Mouse (Mus musculus) splenic B cell, adult 2 months (primary cell): Measurements from ENCODE around the gene Pus7.
A peak's percentile ranks its signal among the peaks of the same experiment; 100 is the strongest.

Experiments
- DNase-seq: peaks from one replicate; pipeline ENCODE4 v3.0.0-alpha.2; 2011; ENCODE audit warnings: low read depth, low spot score
- H3K27me3 ChIP-seq: 2 replicates; pipeline ENCODE4 v1.6.1; 2012; ENCODE audit warnings: mild to moderate bottlenecking, low read length, moderate library complexity, mixed read lengths; ENCODE audit not compliant: control insufficient read depth, poor library complexity, insufficient read depth, severe bottlenecking
- H3K36me3 ChIP-seq: 2 replicates; pipeline ENCODE4 v1.6.1; 2012; ENCODE audit warnings: mild to moderate bottlenecking, low read length, moderate library complexity, mixed read lengths; ENCODE audit not compliant: control insufficient read depth, poor library complexity, insufficient read depth, severe bottlenecking

Pus7 gene

GRCm38 (mm10) chr5:23781172-23781571 is 2.3 kb downstream of the Pus7 start:
- Histone ChIP-seq H3K36me3 (no peaks in the 10 kb centered on the region), H3K27me3 (no peaks in the 10 kb centered on the region)
- no peak for DNase-seq

- DNase-seq = peak; percentile 4
- no peaks in the 10 kb centered on the region for H3K27me3 ChIP-seq
- H3K36me3 ChIP-seq = no peaks in the 10 kb centered on the region
Measured at GRCm38 (mm10) chr5:23780516-23780915, 3.0 kb downstream of the Pus7 start.

GRCm38 (mm10) chr5:23774186-23774585 is 9.3 kb downstream of the Pus7 start:
- Histone ChIP-seq H3K36me3 (no peaks in the 10 kb centered on the region), H3K27me3 (no peaks in the 10 kb centered on the region)
- DNase-seq = no peak

GRCm38 (mm10) chr5:23771105-23771504 is 12.4 kb downstream of the Pus7 start:
- no peaks in the 10 kb centered on the region for H3K36me3 ChIP-seq
- no peak for DNase-seq
- H3K27me3 ChIP-seq = no peaks in the 10 kb centered on the region

GRCm38 (mm10) chr5:23764557-23764956 is 19.0 kb downstream of the Pus7 start:
- no peak for DNase-seq
- Histone ChIP-seq H3K36me3 (peaks cover 2% of the 10 kb centered on the region; the same call in 1 of the 2 replicates), H3K27me3 (no peaks in the 10 kb centered on the region)

GRCm38 (mm10) chr5:23762531-23762930 is 21.0 kb downstream of the Pus7 start:
- no peaks in the 10 kb centered on the region for H3K27me3 ChIP-seq
- H3K36me3 ChIP-seq = peaks cover 5% of the 10 kb centered on the region; the same call in 1 of the 2 replicates
- DNase-seq = no peak

- H3K27me3 ChIP-seq = no peaks in the 10 kb centered on the region
- peak; percentile 55 for DNase-seq
- H3K36me3 ChIP-seq = peaks cover 6% of the 10 kb centered on the region; the same call in 1 of the 2 replicates
Measured at GRCm38 (mm10) chr5:23758633-23759032, 24.9 kb downstream of the Pus7 start.

- Histone ChIP-seq H3K36me3 (0 out of 2 replicates have a peak, but pooled peaks cover 4% of the 10 kb centered on the region), H3K27me3 (no peaks in the 10 kb centered on the region)
- DNase-seq = no peak
Measured at GRCm38 (mm10) chr5:23756368-23756767, 27.1 kb downstream of the Pus7 start.

- no peaks in the 10 kb centered on the region for H3K27me3 ChIP-seq
- H3K36me3 ChIP-seq = 0 out of 2 replicates have a peak, but pooled peaks cover 4% of the 10 kb centered on the region
- DNase-seq = no peak
Measured at GRCm38 (mm10) chr5:23755591-23755990, 27.9 kb downstream of the Pus7 start.

GRCm38 (mm10) chr5:23749882-23750281 is 33.6 kb downstream of the Pus7 start:
- Histone ChIP-seq H3K36me3 (0 out of 2 replicates have a peak, but pooled peaks cover 2% of the 10 kb centered on the region), H3K27me3 (no peaks in the 10 kb centered on the region)
- no peak for DNase-seq

- H3K36me3 ChIP-seq = 0 out of 2 replicates have a peak, but pooled peaks cover 5% of the 10 kb centered on the region
- DNase-seq = no peak
- no peaks in the 10 kb centered on the region for H3K27me3 ChIP-seq
Measured at GRCm38 (mm10) chr5:23743261-23743660, 40.2 kb downstream of the Pus7 start.

GRCm38 (mm10) chr5:23737111-23737510 is 46.4 kb downstream of the Pus7 start:
- Histone ChIP-seq H3K27me3 (no peaks in the 10 kb centered on the region), H3K36me3 (no peaks in the 10 kb centered on the region)
- no peak for DNase-seq

- H3K36me3 ChIP-seq = no peaks in the 10 kb centered on the region
- no peak for DNase-seq
- H3K27me3 ChIP-seq = no peaks in the 10 kb centered on the region
Measured at GRCm38 (mm10) chr5:23736366-23736765, 47.1 kb downstream of the Pus7 start.

GRCm38 (mm10) chr5:23721956-23722355 is 61.6 kb downstream of the Pus7 start:
- no peak for DNase-seq
- 0 out of 2 replicates have a peak, but pooled peaks cover 2% of the 10 kb centered on the region for H3K36me3 ChIP-seq
- no peaks in the 10 kb centered on the region for H3K27me3 ChIP-seq

GRCm38 (mm10) chr5:23718881-23719328 is 64.6 kb downstream of the Pus7 start:
- 0 out of 2 replicates have a peak, but pooled peaks cover 2% of the 10 kb centered on the region for H3K36me3 ChIP-seq
- DNase-seq = peak; percentile 51
- no peaks in the 10 kb centered on the region for H3K27me3 ChIP-seq

- no peak for DNase-seq
- no peaks in the 10 kb centered on the region for H3K27me3 ChIP-seq
- 0 out of 2 replicates have a peak, but pooled peaks cover 2% of the 10 kb centered on the region for H3K36me3 ChIP-seq
Measured at GRCm38 (mm10) chr5:23718182-23718534, 65.4 kb downstream of the Pus7 start.
